Mouse (Mus musculus) forebrain, postnatal 0 days (tissue): Measurements from ENCODE around the gene Map4. TPM values are rescaled to one million over a fixed set of nuclear protein-coding genes. Genes with fewer than 3 reads are reported as not detected.

Experiments
- ATAC-seq: fragments of 200-750 bp; cut with Nextera tagmentation; 2 replicates; pipeline ENCODE4 v1.8.0; 2017; ENCODE audit warnings: mild to moderate bottlenecking, moderate library complexity
- DNase-seq: peaks from one replicate; pipeline ENCODE4 v3.0.0-alpha.2; 2015
- H3K27ac ChIP-seq: fragments of 300-500 bp; sonication (generic); 2 replicates; pipeline ENCODE4 v1.5.1; 2014; ENCODE audit warnings: low read depth, mild to moderate bottlenecking, antibody characterized with exemption, low read length, moderate library complexity, mixed read lengths
- H3K27me3 ChIP-seq: fragments of 300-500 bp; sonication (generic); 2 replicates; pipeline ENCODE4 v1.6.1; 2014; ENCODE audit warnings: mild to moderate bottlenecking, low read length, mixed read lengths; ENCODE audit not compliant: insufficient read depth
- H3K36me3 ChIP-seq: fragments of 300-500 bp; sonication (generic); 2 replicates; pipeline ENCODE4 v1.6.1; 2014; ENCODE audit warnings: mild to moderate bottlenecking, moderate library complexity; ENCODE audit not compliant: insufficient read depth
- H3K4me1 ChIP-seq: fragments of 300-500 bp; sonication (generic); 2 replicates; pipeline ENCODE4 v1.6.1; 2014; ENCODE audit warnings: antibody characterized with exemption; ENCODE audit not compliant: insufficient read depth
- H3K4me2 ChIP-seq: fragments of 300-500 bp; sonication (generic); 2 replicates; pipeline ENCODE4 v1.6.1; 2014; ENCODE audit warnings: low read depth, mild to moderate bottlenecking, moderate library complexity
- H3K4me3 ChIP-seq: fragments of 300-500 bp; sonication (generic); 2 replicates; pipeline ENCODE4 v1.5.1; 2014; ENCODE audit warnings: low read depth, low read length, mixed read lengths
- H3K9ac ChIP-seq: fragments of 300-500 bp; sonication (generic); 2 replicates; pipeline ENCODE4 v1.6.1; 2014; ENCODE audit warnings: mild to moderate bottlenecking
- H3K9me3 ChIP-seq: fragments of 300-500 bp; sonication (generic); 2 replicates; pipeline ENCODE4 v1.6.1; 2016; ENCODE audit warnings: low read length
- CTCF ChIP-seq: sonication (generic); IDR thresholded peaks from 2 replicates; pipeline ENCODE4 v1.5.1; 2016; ENCODE audit warnings: antibody characterized with exemption, control low read depth, low read depth
- whole genome bisulfite sequencing: fragments of 180-500 bp; shearing (Covaris S2); extraction: QIAGEN DNeasy Blood & Tissue Kit; methylation state at CpG from one replicate; pipeline ENCODE4 v1.1.7; 2014; 5-methylcytosine and 5-hydroxymethylcytosine counted together
- polyA plus RNA-seq: library from polyadenylated mRNA; unstranded; fragments of >200 nt; fragmentation: Nextera tagmentation; extraction: Ambion mirVana; gene quantifications from 2 replicates; pipeline ENCODE4 v1.2.1, GENCODE M21; 2015
- total RNA-seq: library from RNA; depleted of rRNA; stranded (reverse); fragments of >200 nt; gene quantifications from 2 replicates; pipeline ENCODE4 v1.2.3, GENCODE M21; 2014

Map4 gene
- total and polyA plus RNA-seq, 2 experiments from 2014 or later: 201 to 237 TPM

DNA sequence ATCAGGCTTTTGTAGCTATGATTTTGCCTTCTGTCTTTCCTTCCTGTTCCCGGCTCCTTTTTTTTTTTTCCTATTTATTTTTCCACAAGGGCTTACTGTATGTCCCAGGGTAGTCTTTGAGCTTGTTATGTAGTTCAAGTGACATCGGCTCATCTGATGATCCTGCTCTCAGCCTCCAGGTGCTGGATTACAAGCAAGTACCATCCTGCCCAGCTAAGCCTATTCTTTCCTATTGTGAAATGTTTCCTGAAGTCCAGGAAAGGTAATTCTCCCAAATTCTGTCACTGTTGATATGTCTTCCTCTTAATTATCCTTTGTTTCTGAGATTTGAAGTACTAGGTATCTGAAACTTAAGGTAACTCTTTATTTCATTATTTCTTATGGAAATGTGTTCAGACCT lies 13.5 kb downstream of the Map4 start:
- 88% methylated on average over 2 of the region's 2 CpGs for WGBS
- no peak for TF ChIP-seq CTCF
- no peak overlapping the region for H3K4me2 ChIP-seq
- no peak overlapping the region for H3K9ac ChIP-seq
- H3K9me3 ChIP-seq: no peaks in the 10 kb centered on the region
- no peak overlapping the region for H3K27ac ChIP-seq
- H3K27me3 ChIP-seq: no peaks in the 10 kb centered on the region
- H3K4me1 ChIP-seq: no peaks in the 10 kb centered on the region
- H3K4me3 ChIP-seq: no peak overlapping the region
- no peak for DNase-seq
- ATAC-seq: no peak
- no peaks in the 10 kb centered on the region for H3K36me3 ChIP-seq

DNA sequence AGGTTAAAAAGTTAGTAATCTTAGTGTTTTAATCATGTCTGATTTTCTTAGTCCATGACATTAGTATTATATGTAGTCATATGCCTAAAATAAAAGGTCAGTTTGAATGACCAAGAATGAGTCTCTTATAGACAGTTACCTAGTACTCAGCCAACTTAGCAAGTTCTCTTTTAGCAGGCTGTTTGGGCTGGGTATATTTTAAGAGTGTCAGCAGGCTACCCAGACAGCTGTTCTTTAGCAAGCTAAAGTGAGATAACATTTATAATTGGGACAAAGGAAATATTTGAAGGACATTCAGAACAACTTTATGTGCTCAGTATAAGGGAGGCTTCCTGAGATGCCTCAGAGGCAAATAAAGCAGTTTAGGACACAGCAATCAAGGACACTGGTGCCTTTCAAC lies 17.3 kb downstream of the Map4 start:
- H3K27me3 ChIP-seq: no peaks in the 10 kb centered on the region
- no peak overlapping the region for H3K4me2 ChIP-seq
- no peaks in the 10 kb centered on the region for H3K4me1 ChIP-seq
- no peaks in the 10 kb centered on the region for H3K36me3 ChIP-seq
- no peak overlapping the region for H3K27ac ChIP-seq
- TF ChIP-seq CTCF: no peak
- DNase-seq (no peak), ATAC-seq (no peak)
- H3K9me3 ChIP-seq: no peaks in the 10 kb centered on the region
- no peak overlapping the region for H3K9ac ChIP-seq
- H3K4me3 ChIP-seq: no peak overlapping the region

DNA sequence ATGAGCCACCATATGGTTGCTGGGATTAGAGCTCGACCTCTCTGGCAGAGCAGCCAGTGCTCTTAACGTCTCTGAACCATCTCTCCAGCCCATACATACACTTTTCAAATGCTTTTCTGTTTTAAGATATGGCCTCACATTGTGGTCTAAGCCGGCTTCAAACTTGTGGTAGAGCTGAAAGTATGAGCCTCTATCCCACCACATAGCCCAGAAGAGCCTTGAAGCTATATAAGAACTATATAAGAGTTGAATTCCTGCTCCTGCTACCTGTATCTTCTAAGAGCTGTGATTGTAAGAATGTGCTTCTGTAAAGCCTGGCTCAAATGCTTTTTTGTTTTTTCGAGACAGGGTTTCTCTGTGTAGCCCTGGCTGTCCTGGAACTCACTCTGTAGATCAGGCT lies 18.5 kb downstream of the Map4 start:
- H3K9me3 ChIP-seq: no peaks in the 10 kb centered on the region
- H3K36me3 ChIP-seq: no peaks in the 10 kb centered on the region
- 86% methylated on average over 4 of the region's 4 CpGs for WGBS
- H3K9ac ChIP-seq: no peak overlapping the region
- no peak overlapping the region for H3K27ac ChIP-seq
- H3K27me3 ChIP-seq: no peaks in the 10 kb centered on the region
- ATAC-seq: no peak
- no peak for TF ChIP-seq CTCF
- H3K4me3 ChIP-seq: no peak overlapping the region
- H3K4me1 ChIP-seq: no peaks in the 10 kb centered on the region
- H3K4me2 ChIP-seq: no peak overlapping the region
- DNase-seq: no peak

DNA sequence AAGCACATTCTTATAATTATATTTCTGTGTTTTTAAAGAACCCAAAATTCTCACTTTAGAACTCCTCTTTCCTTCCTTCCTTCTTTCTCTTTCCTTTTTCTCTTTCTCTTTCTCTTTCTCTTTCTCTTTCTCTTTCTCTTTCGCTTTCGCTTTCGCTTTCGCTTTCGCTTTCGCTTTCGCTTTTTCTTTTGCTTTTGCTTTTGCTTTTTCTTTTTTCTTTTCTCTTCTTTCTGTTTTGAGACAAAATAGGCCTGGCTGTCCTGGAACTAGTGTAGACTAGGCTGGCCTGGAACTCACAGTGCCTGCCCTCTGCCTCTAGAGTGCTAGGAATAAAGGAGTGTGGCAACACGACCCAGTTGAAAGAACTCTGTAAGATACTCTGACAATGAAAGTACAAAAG lies 22.3 kb downstream of the Map4 start:
- ATAC-seq (no peak), DNase-seq (no peak)
- Histone ChIP-seq H3K27ac (no peak overlapping the region), H3K4me3 (no peak overlapping the region), H3K4me1 (no peaks in the 10 kb centered on the region), H3K9ac (no peak overlapping the region), H3K36me3 (no peaks in the 10 kb centered on the region), H3K9me3 (no peaks in the 10 kb centered on the region), H3K4me2 (no peak overlapping the region), H3K27me3 (no peaks in the 10 kb centered on the region)
- TF ChIP-seq CTCF: no peak
- WGBS: 93% methylated on average over 8 of the region's 8 CpGs

DNA sequence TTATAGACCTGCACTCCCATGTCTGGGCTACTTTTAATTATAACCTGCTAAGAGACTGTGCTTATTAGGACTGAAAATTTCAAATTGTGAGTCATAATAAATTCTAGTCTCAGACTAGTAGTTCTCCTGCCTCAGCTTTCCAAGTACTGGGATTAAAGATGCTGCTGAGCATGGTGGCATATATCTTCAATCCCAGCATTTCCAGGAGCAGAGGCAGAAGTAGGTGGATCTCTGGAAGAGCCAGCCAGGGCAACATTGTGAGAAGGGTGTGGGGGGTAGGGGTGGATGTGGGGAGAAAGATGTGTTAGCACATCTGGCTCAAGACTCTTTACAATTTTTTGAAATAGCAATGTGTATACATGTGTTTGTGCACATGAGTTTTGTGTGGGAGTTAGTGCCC lies 23.4 kb downstream of the Map4 start:
- DNase-seq: no peak
- Histone ChIP-seq H3K27me3 (no peaks in the 10 kb centered on the region), H3K9ac (no peak overlapping the region), H3K9me3 (no peaks in the 10 kb centered on the region), H3K27ac (no peak overlapping the region), H3K4me1 (no peaks in the 10 kb centered on the region), H3K4me3 (no peak overlapping the region), H3K36me3 (no peaks in the 10 kb centered on the region), H3K4me2 (no peak overlapping the region)
- no peak for ATAC-seq
- no peak for TF ChIP-seq CTCF

DNA sequence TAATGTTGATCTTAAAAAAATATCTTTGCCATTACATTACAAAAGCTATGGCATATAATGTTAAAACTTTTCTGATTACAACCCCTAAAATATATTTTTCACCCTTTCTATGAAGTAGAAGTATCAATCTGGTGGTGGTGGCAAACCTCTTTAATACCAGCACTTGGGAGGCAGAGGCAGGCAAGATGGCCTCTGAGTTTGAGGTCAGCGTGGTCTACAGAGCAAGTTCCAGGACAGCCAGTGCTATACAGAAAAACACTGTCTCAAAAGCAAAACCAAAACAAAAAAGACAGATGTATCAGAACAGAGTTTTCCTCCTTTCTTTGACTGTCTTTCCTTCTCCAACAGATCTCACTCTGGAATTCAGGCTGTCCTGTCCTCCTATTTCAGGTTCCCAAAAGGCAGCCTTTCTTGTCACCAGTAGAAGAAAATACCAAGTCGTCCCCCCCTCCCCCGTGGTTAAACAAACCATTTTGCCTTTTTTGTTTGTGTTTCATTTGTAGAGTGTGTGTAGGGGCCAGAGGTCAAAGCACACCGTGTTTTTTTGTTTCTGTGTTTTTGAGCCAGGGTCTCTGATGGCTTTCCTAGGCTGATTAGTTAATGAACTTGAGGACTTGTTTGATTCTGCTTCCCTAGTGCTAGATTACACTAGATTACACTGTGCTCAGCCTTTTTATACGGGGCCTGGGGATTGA lies 28.3 kb downstream of the Map4 start:
- ATAC-seq (no peak), DNase-seq (no peak)
- no peaks in the 10 kb centered on the region for H3K27me3 ChIP-seq
- no peaks in the 10 kb centered on the region for H3K36me3 ChIP-seq
- H3K9me3 ChIP-seq: no peaks in the 10 kb centered on the region
- H3K4me2 ChIP-seq: no peak overlapping the region
- H3K9ac ChIP-seq: no peak overlapping the region
- TF ChIP-seq CTCF: no peak
- WGBS: 51% methylated on average over 5 of the region's 5 CpGs
- no peaks in the 10 kb centered on the region for H3K4me1 ChIP-seq
- H3K27ac ChIP-seq: no peak overlapping the region
- no peak overlapping the region for H3K4me3 ChIP-seq

DNA sequence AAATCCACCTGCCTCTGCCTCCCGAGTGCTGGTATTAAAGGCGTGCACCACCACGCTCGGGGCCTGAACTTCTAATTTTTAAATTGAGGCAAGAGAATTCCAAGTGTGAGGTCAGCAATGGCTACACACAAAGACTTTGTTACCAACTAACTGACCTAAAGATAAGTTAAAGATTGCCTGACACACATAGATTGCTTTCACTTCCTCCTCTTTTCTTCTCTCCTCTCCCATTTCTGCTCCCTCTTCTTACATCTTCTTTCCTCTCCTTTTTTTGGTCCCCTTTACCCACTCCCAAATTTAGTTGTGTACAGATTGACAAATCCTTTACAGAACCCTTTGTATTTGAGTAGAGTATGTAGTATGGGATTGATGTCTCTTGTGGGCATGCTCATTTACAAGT lies 29.3 kb downstream of the Map4 start:
- TF ChIP-seq CTCF: no peak

More for the DNA sequence above, 29.3 kb downstream of the Map4 start:
- Histone ChIP-seq H3K4me2 (no peak overlapping the region), H3K9ac (no peak overlapping the region), H3K36me3 (no peaks in the 10 kb centered on the region), H3K4me3 (no peak overlapping the region), H3K9me3 (no peaks in the 10 kb centered on the region), H3K27ac (no peak overlapping the region), H3K4me1 (no peaks in the 10 kb centered on the region), H3K27me3 (no peaks in the 10 kb centered on the region)
- DNase-seq (no peak), ATAC-seq (no peak)
- WGBS: 92% methylated on average over 4 of the region's 4 CpGs
